ENCODE assay signal across 7 mouse cellular contexts in genomic region chr11:101424925-101425813, GRCm38 (mm10). TPM values are rescaled to one million over a fixed set of nuclear protein-coding genes. Genes with fewer than 3 reads are reported as not detected.
DNase-seq lines count a peak whose midpoint lies in the region; ATAC-seq lines count a peak whose summit lies in the region.

Gene Rundc1 (plus strand): TSS chr11:101425085.
Gene Ptges3l (minus strand): TSS chr11:101425333.

- peak within 1 kb of the TSS; percentile 92 for H3K27ac ChIP-seq in intestine, embryonic 16.5 days (ENCODE audit: low read length)
- H3K27ac ChIP-seq in midbrain, embryonic 11.5 days (ENCODE audit: low read depth, low read length) = peak within 1 kb of the TSS; percentile 51

- peaks cover under 1% of the 10 kb centered on the region; the same call in 1 of the 2 replicates for H3K36me3 ChIP-seq in intestine, embryonic 16.5 days (ENCODE audit: control insufficient read depth, insufficient read depth, low read length)
- H3K36me3 ChIP-seq in midbrain, embryonic 11.5 days (ENCODE audit: control insufficient read depth, insufficient read depth, low read length) = peaks cover 3% of the 10 kb centered on the region; the same call in 1 of the 2 replicates

- H3K4me3 ChIP-seq in intestine, embryonic 16.5 days (ENCODE audit: low read length) = peak within 1 kb of the TSS; percentile 97
- peak within 1 kb of the TSS; percentile 95 for H3K4me3 ChIP-seq in midbrain, embryonic 11.5 days (ENCODE audit: low read depth, low read length)

- WGBS in intestine, embryonic 16.5 days = under 1% methylated on average over 81 of the region's 81 CpGs
- WGBS in midbrain, embryonic 11.5 days = under 1% methylated on average over 80 of the region's 81 CpGs

- DNase-seq in adrenal gland, adult 8-10 months = peak; percentile 98
- DNase-seq in embryo, embryonic 9.5 days (ENCODE audit: extremely low spot score) = peak; percentile 98
- DNase-seq in gastrocnemius, postnatal 4 days (ENCODE audit: low spot score in 2 of 2) = peak; percentile 98 to 99
- peak; percentile 96 to 98 for DNase-seq in left cerebral cortex, postnatal 36 days (ENCODE audit: low spot score in 2 of 2)
- peak; percentile 99 for DNase-seq in midbrain, embryonic 11.5 days (ENCODE audit: low spot score, missing footprints)
- peak; percentile 93 for DNase-seq in skeletal muscle tissue, adult 2 months (ENCODE audit: low read depth, low spot score)

- H3K27me3 ChIP-seq in intestine, embryonic 16.5 days (replicated peaks; ENCODE audit: control insufficient read depth, insufficient read depth, low read length) = no peaks in the 10 kb centered on the region
- H3K27me3 ChIP-seq in midbrain, embryonic 11.5 days (ENCODE audit: control insufficient read depth, insufficient read depth, low read length) = 0 out of 2 replicates have a peak, but pooled peaks cover 4% of the 10 kb centered on the region

- peaks cover 19% of the 10 kb centered on the region for H3K4me1 ChIP-seq in intestine, embryonic 16.5 days (ENCODE audit: control insufficient read depth, insufficient read depth, low read length)
- peaks cover 17% of the 10 kb centered on the region for H3K4me1 ChIP-seq in midbrain, embryonic 11.5 days (ENCODE audit: control insufficient read depth, insufficient read depth, low read length)

- intact Hi-C loops in left cerebral cortex, postnatal 36 days (cut with DNase I) = no loop called here

- H3K4me2 ChIP-seq in intestine, embryonic 16.5 days (ENCODE audit: low read depth, low read length) = peak within 1 kb of the TSS; percentile 88
- H3K4me2 ChIP-seq in midbrain, embryonic 11.5 days = peak within 1 kb of the TSS; percentile 95

- peak; percentile 95 for ATAC-seq in intestine, embryonic 16.5 days
- peak; percentile 95 for ATAC-seq in midbrain, embryonic 11.5 days (ENCODE audit: low FRiP score)

- peak within 1 kb of the TSS; percentile 94 for H3K9ac ChIP-seq in intestine, embryonic 16.5 days (ENCODE audit: low read depth, low read length)
- peak within 1 kb of the TSS; percentile 81 for H3K9ac ChIP-seq in midbrain, embryonic 11.5 days (ENCODE audit: low read length)

- no peaks in the 10 kb centered on the region for H3K9me3 ChIP-seq in intestine, embryonic 16.5 days (ENCODE audit: control insufficient read depth, low read length)
- no peaks in the 10 kb centered on the region for H3K9me3 ChIP-seq in midbrain, embryonic 11.5 days (ENCODE audit: control insufficient read depth, low read length)

RNA-seq across cellular contexts. Expression of gene Rundc1, which starts in this region (rescaled TPM):
- 10 to 100 TPM; 31.4 to 37.4 (median 33.0) TPM for total RNA-seq in adrenal gland, adult 8-10 months (2022)
- 1 to 10 TPM; 8.6 to 9.5 TPM for total RNA-seq in gastrocnemius, postnatal 4 days (2021)
- polyA plus RNA-seq in intestine, embryonic 16.5 days (2015; fragmentation: Nextera tagmentation; extraction: Ambion mirVana) = 16.6 and 19.1 TPM in 2 replicates
- 10 to 100 TPM; 32.7 to 40.6 TPM for total RNA-seq in left cerebral cortex, postnatal 36 days (2021)
- 12.6 and 15.0 TPM in 2 replicates for polyA plus RNA-seq in midbrain, embryonic 11.5 days (2014; fragmentation: Nextera tagmentation; extraction: Ambion mirVana)

RNA-seq across cellular contexts. Expression of gene Ptges3l, which starts in this region (rescaled TPM):
- 1 to 10 TPM; 3.5 to 8.7 (median 6.0) TPM for total RNA-seq in adrenal gland, adult 8-10 months (2022)
- total RNA-seq in gastrocnemius, postnatal 4 days (2021) = 10 to 100 TPM; 56.2 to 80.9 TPM
- polyA plus RNA-seq in intestine, embryonic 16.5 days (2015; fragmentation: Nextera tagmentation; extraction: Ambion mirVana) = 11.1 and 12.4 TPM in 2 replicates
- 1 to 10 TPM; 3.3 to 4.7 TPM for total RNA-seq in left cerebral cortex, postnatal 36 days (2021)
- polyA plus RNA-seq in midbrain, embryonic 11.5 days (2014; fragmentation: Nextera tagmentation; extraction: Ambion mirVana) = 1.7 and 2.4 TPM in 2 replicates

Comparison
In these comparisons a context has a peak if more than half of its experiments do, and no peak if none do; other contexts are left out.
1. Peak in every context shown above with its lines: DNase-seq, ATAC-seq, H3K4me3 ChIP-seq and H3K27ac ChIP-seq.
2. RNA of gene Ptges3l (total RNA-seq): 56.2 to 80.9 TPM in gastrocnemius, postnatal 4 days; 3.5 to 8.7 TPM in adrenal gland, adult 8-10 months and 3.3 to 4.7 TPM in left cerebral cortex, postnatal 36 days; every median in the first group is over 4 times any median in the second.